Mouse (Mus musculus): Measurements from ENCODE around the gene Unc93a2.
"Not testable (repeated sequence)": the region's sequence is repeated elsewhere in the genome, so short reads cannot be mapped to it uniquely, and the experiment has no call there.

Gene Unc93a2

DNA sequence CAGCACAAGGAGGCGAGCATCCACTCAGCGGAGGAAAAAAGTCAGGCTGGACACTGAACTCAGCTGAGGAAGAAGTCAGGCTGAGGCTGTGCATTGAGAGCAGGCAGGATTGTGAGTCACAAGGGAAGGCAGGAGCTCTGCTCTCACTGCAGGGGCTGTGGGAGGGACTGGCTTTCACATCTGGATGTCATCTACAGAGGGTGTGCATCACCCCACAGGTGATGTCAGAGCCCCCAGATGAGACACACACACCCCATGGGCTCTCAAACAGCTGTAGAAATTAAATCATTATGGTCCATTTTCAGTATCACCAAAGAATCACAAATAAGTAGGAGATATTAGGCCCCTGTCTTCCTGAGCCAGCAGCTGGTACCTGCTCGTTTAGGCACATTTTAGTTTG lies at the start of gene Unc93a2:
Unc93a2 (minus strand) TSS at position 101 of the 400 bp plus-strand sequence.
- DNase-seq (ENCODE audit: low spot score in 2 of 2), result not testable (repeated sequence)

DNA sequence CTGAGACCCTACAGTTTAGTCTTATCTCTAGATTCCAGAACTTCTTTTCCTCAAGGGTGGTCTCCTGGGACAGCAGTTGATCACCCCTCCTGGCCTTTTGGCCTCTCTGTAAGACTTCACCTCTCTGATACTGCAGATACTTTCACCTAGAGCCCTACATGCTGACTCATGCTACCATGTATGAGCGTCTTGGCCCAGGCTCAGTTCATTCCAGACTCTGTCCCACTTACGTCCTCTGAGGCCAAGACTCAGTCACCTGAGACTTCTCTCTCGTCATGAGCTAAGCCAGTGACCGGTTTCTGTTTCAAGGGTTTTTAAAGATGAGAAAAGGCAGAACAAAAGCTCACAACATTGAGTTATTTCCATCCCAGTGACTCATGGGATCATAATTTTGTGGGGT lies 48.9 kb upstream of the Unc93a2 start:
- DNase-seq (ENCODE audit: low spot score in 2 of 2), result not testable (repeated sequence)

DNA sequence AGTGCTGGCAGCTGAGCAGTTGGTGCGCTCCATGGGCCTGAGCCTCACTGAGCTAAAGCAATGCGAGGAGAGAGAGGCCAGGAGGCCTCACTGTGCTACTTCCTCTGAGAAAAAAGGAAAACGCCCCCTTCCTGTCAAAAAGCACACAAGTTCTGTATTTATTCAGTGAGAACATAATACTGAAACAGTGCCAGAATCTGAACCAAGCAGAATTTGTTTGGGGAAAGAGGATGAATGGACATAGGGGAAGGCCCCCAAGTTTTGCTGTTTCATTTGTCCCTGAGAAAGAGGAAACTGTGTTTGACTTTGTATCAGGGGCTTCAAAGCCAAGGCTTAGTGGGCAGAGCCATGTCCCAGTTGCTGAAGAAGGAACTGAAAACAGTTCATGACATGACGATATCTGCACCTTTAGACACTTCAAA lies 45.0 kb upstream of the Unc93a2 start:
- DNase-seq (ENCODE audit: low spot score in 2 of 2), result peak in 1 of 2 experiments; percentile 7

DNA sequence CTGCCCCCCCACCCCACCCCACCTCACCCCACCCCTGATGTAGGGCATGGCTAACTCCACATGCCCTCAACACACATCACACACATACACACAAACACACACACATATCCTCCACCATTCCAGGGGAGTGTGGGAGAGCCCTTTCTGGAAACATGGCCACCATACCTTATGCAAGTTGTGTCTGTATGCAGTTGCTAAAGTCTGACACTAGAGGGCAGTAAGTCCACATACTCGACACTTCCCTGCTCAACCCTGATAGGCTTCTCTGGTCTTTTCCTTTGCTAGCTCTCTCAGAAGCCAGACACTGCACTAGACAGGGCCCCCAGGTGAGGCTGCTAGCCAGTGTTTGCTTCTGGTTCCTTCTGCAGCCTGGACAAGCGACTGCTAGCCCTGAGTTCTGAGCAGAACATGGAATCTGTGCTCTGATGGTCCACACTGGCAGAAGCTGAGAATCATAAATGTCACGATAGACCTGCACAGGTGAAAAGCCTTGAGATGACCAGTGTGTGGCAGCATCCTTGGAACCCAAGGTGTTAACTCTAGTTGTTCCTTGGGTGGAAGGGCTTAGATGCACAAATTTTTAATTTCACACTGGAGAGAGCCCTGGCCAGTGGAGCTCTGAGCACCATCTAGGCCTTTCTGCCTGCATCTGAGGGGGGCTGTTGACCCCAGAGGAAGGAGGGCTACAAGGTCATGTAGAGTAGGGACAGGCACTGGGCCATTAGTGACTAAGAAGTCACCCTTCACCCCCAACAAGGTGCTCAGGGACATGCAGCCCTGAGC lies 35.1 kb upstream of the Unc93a2 start:
- not testable (repeated sequence) for DNase-seq (ENCODE audit: low spot score in 2 of 2)

DNA sequence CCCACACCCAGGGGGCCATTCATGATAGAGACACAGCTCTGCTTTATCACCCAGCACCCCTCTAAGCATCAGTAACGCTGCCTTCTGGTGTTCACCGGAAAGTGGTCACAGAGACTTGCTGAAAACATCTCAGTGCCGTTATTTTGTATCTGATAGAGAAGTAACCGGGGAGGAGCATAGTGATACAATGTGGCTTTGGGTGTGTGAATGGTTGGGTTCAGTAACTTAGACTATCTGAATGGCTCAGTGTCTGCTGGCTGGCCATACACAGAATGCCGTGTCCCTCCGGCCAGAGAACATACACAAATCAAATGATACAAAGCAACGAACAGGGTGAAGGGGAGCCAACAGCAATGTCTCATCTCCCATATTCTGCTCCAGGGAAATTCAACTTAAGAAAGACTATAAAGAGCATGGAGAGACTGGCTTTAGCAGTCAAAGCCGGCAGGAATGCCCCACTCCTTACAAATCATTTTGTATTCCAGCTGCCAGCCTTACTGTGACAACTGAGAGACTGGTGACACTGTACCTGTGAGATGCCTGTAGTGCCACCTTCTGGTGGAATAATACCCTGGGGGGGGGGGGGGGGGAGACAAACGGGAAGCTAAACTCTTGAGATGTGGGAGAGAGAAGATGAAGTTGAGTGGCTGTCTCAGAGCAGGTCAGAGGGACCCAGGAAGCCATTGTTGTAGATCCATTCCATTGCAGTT lies 29.5 kb upstream of the Unc93a2 start:
- peak in 1 of 2 experiments; percentile 17 for DNase-seq (ENCODE audit: low spot score in 2 of 2)

DNA sequence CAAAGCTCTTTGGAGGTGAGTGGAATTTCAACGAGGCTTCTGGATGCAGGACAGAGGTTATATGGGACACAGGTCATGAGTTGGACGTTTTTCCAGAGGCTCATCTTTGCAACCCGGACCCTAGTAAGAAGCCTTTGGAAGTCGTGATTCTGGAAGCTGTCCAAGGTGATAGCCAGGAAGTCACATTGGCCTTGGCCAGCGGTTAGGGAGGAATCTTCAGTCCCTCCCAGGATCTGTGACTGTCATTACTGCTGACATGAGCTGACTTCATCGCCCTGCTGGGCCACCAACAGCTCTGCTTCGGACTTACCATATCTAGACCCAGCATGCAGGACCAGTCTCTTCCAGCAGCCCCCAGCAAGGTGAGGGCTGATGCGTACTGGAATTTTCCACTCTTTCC lies 28.1 kb upstream of the Unc93a2 start:
- DNase-seq (ENCODE audit: low spot score in 2 of 2), result not testable (repeated sequence)

DNA sequence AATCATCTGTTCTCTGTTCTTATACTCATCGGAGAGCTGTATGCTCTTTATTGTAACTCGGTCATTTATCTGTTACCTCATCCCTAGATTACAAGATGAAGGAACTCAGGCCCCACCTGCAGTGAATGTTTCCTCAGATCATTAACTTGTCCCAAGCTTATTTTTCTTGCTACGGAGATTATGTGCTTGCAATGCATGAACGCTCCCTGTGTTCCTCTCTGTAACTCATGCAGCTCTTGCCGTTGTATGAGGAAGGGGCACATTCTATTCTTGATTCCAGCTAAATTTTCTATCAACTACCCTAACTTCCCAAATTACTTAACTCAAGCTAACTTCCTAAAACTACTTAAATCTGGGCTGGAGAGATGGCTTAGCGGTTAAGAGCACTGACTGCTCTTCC lies 14.5 kb upstream of the Unc93a2 start:
- DNase-seq (ENCODE audit: low spot score in 2 of 2), result not testable (repeated sequence)

DNA sequence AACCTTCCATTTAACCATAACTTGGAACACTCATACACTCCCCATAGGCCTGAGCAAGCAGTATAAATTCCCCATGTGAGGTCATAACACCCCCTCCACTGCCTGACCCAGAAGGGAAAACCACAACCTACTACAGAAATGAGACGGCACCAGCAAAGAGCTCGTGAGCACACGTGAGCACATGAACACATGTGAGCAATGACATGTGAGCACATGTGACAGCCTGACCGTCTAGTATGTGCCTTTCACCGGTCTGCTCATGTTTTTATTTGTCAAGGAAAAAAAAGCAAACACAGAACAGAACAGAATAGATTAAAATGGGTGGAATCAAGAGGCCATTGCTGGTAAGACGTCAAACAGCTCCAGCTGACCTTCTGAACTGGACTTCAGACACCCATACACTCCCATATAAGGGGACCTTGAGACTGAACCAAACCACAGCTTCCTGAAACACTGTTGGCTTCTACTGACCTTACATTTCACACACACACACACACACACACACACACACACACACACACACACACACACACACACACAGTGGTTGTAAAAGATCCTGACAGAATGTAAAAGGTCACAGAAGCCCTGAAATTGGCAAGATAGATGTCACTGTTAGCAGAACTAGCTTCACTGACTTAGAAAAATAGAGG lies 13.1 kb upstream of the Unc93a2 start:
- DNase-seq (ENCODE audit: low spot score in 2 of 2), result peak; percentile 62 to 76

DNA sequence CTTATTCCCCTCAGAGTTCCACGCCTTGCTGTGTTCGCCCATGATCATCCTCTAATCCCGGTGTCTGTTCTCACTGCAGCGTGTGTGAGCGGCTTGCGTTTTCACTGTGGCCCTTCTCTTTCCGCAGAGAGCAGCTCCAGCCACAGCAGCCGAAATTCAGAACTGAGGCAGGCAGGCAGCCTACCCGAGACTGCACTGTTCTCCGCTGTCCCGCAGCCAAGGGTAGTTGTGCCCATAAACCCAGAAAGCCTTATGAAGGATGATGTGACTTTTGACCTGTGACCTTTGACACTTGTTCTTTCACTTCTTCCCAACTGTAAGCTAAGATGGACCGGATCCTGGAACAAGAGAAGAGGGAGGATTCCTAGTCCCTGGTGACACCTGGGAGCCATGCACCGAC lies 11.8 kb upstream of the Unc93a2 start:
- not testable (repeated sequence) for DNase-seq (ENCODE audit: low spot score in 2 of 2)

DNA sequence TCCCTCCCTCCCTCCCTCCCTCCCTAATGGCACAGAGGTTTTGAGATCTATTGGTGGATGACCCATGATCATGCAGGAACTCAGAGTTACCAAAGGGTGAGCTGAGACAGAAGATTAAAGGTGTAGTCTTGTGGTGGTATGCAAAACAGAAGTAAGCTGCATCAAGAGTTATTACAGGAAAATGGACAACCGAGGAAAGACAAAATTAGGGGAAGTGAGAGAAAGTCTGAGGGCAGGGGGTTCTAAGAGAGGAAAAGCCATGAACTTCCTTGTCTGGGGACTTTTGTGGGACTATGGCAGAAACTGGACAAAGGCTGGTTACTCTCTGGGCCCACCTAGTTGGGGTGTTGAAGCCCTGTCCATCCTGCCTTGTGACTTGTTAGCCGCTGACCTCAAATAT lies 11.0 kb upstream of the Unc93a2 start:
- DNase-seq (ENCODE audit: low spot score in 2 of 2), result not testable (repeated sequence)

DNA sequence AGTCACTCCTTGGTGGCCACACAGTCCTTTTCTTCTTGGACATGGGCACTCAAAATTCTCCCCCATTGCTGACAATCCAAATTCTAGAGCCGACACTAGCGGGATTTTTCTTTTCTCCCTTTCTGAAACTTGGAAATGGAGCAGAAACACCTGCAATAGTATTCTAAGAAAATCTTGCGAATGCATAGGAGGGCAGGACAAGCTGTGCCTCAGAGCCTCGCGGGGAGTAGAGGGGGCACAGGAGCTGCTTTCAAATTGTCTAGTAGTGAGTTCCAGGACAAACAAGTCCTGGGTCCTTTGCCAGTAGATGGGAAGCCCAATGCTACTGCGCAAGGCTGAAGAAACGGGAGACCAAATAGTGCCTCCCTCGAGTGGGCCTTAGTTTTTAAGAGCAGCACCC lies 10.4 kb upstream of the Unc93a2 start:
- not testable (repeated sequence) for DNase-seq (ENCODE audit: low spot score in 2 of 2)

DNA sequence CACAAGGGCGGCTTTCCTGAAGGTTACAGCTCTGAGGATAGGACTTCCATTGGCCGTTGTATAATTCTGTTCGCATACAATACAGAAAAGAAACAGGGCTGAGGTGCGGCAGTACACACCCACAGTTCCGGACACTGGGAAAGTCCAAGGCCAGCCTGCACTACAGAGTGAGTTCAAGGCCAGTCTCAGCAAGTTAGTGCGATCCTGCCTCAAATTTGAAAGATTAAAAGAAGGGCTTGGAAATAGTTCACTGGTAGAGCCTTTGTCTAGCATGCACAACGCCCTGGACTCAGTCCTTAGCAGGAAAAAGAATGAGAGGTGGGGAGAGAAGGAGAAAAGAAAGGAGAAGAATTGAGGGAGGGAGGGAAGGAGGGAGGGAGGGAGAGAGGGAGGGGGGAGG lies 9.9 kb upstream of the Unc93a2 start:
- not testable (repeated sequence) for DNase-seq (ENCODE audit: low spot score in 2 of 2)

DNA sequence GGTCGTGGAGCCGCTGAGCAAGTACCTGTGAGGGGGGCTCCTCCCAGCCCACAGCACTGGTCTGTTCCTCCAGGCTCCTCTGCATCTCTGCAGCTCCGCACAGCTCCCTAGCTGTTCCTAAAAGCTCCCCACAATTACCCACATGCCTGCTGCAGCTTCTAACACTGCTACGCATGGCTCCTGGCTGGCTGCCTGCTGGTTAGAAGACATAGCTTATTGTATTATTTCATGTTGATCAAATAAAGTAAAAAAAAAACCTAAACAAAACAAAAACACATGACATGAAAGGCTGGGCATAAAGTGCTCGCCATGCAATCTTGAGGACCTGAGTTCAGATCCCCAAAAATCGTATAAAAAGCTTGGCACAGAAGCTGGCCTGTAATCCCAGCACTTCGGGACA lies 4.6 kb upstream of the Unc93a2 start:
- not testable (repeated sequence) for DNase-seq (ENCODE audit: low spot score in 2 of 2)

DNA sequence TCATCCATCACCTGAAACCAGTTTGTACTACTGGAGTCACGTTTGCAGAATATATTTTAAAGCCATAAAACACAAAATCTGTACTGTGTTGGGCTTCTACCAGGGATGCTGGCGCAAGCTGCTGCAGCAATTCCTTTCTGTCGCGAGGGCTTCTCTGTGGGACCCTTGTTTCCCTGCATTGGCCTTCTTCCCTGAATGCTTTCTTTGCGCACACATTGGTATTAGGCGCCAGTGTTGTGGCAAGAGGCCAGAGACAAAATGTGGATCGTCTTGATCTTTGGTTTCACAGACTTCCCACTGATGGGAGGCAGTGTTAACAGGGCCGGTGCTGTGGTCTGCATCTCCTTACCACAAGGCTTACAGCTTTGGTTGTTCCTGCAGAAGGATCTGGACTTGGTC lies 3.7 kb upstream of the Unc93a2 start:
- not testable (repeated sequence) for DNase-seq (ENCODE audit: low spot score in 2 of 2)

DNA sequence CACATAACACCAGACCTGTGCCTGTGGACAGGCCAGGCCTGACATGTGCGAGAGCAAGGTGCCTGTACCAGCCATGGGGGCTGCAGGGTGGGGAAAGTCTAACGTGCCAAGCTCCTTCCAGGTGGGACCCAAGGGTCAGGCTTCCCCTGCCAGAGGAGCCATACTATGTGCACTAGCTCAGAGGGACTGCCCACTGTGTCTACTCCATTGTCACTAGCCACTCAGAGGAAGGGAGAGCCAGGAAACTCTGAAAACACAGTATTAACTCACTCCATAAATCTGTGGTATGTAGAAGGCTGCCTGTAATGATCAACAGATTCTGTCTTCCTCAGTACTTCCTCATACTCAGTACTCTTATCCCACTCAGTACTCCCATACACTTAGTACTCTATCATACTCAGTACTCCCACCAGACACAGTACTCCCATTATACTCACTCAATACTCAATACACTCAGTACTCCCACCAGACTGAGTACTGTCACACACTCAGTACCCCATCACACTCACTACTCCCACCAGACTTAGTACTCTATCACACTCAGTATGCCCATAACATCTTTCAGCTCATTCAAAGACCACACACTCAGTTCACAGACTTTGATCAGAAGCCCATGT lies 3.2 kb upstream of the Unc93a2 start:
- DNase-seq (ENCODE audit: low spot score in 2 of 2), result not testable (repeated sequence)

DNA sequence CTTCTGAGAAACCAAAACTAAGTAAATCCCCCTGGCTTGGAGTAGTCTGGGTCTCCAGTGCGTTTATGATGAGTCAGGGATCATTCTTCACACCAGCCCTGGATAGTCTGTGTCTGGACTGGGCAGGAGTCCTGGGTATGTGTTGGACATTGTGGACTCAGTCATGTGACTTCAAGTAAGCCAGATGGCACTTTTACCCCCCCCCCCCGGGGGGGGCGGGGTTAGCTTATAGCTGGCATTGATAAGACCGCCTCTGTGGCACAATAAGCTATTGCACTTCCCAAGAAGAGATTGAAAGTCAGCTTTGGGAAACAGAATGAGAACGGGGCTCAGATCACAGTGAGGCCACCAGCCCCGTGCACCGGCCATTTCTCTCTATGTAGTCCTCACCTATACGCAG lies 752 bp upstream of the Unc93a2 start:
- DNase-seq (ENCODE audit: low spot score in 2 of 2), result not testable (repeated sequence)

DNA sequence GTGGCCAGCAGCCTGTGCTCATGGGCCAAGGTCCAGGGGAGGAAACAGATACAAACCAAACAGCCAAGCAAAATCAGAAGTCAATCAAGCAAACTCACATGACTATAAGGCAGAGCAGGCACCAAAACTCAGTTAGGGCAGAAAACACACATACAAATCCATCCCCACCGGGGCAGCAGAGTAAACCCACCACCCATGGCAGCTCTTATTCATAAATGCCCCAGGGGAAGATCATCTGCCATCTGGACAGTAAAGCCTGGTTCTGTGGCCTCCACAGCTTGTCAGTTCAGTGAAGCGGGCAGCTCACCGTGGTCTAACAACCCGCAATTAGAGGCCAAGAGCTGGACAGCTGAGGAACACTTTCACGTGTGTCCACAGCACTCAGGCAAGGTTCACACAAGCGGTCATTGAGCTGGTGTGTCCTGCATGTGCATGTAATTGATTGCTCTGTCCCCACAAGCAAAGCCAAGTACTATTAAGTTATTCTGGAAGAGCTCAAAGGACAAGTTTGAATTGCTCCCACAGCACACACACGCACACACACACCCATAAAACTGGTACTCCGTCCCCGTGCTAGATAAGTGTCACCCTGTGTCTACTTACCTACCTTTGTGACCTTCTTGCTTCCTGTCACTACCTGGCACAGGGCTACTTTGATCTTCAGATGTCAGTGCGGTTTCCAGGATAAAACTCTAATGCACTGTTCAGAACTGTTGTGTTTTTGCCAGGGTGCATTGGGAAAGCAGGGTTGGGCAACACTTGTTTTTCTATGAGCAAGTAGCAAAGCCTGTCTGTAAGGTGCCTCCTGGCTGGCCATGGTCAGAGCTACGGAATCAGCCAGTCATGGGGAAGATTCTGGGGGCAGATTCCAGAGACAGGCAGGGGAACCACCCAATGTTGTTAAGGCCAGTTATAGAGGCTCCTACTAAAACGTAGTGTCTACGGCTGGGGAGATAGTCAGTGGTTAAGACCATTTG lies 1.8 kb downstream of the Unc93a2 start:
- not testable (repeated sequence) for DNase-seq (ENCODE audit: low spot score in 2 of 2)

DNA sequence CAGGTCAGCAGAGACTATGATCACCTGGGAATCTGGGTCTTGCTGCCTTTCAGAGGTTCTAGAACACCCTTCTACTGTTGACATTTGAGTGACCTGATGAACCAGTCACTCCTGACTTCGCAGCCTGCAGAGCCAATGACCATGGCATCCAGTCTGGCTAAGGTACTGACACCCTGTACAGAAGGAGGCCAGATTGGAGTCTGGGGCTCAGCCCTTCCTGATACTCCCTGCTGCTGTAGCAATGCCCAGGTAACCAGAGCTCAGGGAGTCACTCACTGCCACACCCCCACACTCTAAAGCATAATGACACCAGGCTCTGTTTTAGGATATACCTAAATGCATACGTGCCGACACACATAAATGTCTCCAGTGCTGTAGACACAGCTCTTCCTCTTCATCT lies 2.6 kb downstream of the Unc93a2 start:
- not testable (repeated sequence) for DNase-seq (ENCODE audit: low spot score in 2 of 2)

DNA sequence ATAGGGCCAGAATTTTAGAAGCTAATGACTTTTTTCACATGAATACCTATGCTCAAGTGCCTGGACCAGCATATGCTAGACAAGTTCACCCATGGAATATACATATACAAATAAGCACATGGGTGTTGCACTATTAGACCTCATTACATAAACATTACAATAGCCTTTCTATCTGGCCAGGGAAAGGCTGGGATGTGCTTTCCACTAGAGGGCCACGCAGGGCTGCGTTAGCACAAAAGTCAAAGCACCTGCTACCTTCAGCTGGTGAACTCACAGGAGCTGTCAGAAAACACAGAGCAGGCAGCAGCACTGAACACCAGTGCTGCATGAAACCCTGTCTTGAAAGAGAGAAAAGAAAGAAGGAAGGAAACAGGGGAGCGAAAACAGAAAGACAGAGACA lies 7.4 kb downstream of the Unc93a2 start:
- not testable (repeated sequence) for DNase-seq (ENCODE audit: low spot score in 2 of 2)

DNA sequence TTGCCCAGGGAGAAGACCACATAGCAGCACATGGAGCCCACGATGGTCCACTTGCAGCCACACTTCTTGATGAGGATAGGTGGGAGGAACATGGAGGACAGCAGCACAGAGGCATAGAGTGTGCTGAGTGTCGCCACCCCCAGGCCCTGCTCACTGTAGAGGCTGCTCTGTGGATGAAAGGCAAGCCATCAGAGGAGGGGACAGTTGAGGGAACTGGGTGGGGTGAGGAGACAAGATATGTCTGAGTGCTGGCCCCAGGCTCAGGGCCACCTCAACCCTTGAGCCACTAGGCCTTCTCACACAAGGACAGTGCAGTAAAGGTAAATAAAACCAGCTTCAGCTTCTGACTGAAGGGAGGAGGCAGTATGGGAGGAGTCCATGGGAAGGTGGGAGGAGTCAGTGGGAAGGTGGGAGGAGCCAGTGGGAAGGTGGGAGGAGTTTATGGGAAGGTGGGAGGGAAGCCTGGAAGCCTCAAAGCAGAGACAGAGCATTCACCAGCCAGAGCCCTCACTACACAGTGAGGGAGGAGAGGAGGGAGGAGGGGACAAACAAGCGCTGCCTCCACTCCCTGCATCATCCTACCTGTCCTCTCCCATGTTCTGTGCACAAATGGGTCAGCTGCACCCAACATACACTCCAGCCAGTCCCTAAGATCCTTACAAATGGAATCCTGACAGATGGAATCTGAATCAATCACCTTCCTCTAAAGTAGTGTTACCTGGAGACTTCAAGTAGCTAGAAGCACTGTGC lies 8.1 kb downstream of the Unc93a2 start:
- DNase-seq (ENCODE audit: low spot score in 2 of 2), result not testable (repeated sequence)

Data from natural killer cell, adult 2 months (primary cell).